Mouse (Mus musculus) CH12.LX (cell line): ENCODE data around the gene 1700024G13Rik. TPM values are rescaled to one million over a fixed set of nuclear protein-coding genes. Genes with fewer than 3 reads are reported as not detected.

Source experiments
- DNase-seq: peaks from one replicate; pipeline ENCODE4 v3.0.0-alpha.2; 2013; ENCODE audit errors: extremely low read depth
- H3K27ac ChIP-seq: 2 replicates; pipeline ENCODE4 v1.5.1; 2012; ENCODE audit warnings: low read depth, mild to moderate bottlenecking, control low read depth, moderate library complexity; ENCODE audit not compliant: insufficient read depth
- H3K27me3 ChIP-seq: replicated peaks from 2 replicates; pipeline ENCODE3; 2012; ENCODE audit warnings: inconsistent platforms
- H3K36me3 ChIP-seq, 2 experiments: replicated peaks in 1 of 2; 2 replicates each; pipeline versions ENCODE3 to v1.6.1; 2012; ENCODE audit warnings: inconsistent platforms in 1 of 2, low read length in 1 of 2, mild to moderate bottlenecking in 1 of 2, mixed read lengths in 1 of 2, moderate library complexity in 1 of 2; ENCODE audit not compliant: control insufficient read depth in 1 of 2, insufficient read depth in 1 of 2
- H3K4me1 ChIP-seq, 2 experiments: 2 replicates each; pipeline ENCODE4 v1.6.1; 2012; ENCODE audit warnings: inconsistent platforms in 1 of 2, moderate library complexity in 1 of 2; ENCODE audit not compliant: insufficient read depth in 2 of 2, control insufficient read depth in 1 of 2
- H3K4me2 ChIP-seq: 2 replicates; pipeline ENCODE4 v1.6.1; 2012; ENCODE audit warnings: low read depth, mild to moderate bottlenecking, control low read depth; ENCODE audit not compliant: poor library complexity, insufficient read depth, severe bottlenecking
- H3K4me3 ChIP-seq, 3 experiments: fragments of 150-350 bp in 1 of 3; sonication (generic) in 1 of 3; replicated peaks in 1 of 3; 2 replicates each; pipeline versions ENCODE3 to v1.5.1; 2011 to 2012; ENCODE audit warnings: low read depth in 2 of 3, low read length in 2 of 3, mild to moderate bottlenecking in 2 of 3, moderate library complexity in 2 of 3, control low read depth in 1 of 3, improper control_type of control experiment in 1 of 3, inconsistent platforms in 1 of 3, mixed read lengths in 1 of 3; ENCODE audit not compliant: poor library complexity in 1 of 3
- H3K79me2 ChIP-seq: replicated peaks from 2 replicates; pipeline ENCODE4 v1.6.1; 2012; ENCODE audit warnings: mild to moderate bottlenecking, moderate library complexity; ENCODE audit not compliant: control insufficient read depth, poor library complexity, insufficient read depth, severe bottlenecking; ENCODE audit errors: extremely low read depth
- H3K9ac ChIP-seq: 2 replicates; pipeline ENCODE4 v1.6.1; 2012; ENCODE audit warnings: low read depth, mild to moderate bottlenecking, control low read depth, moderate library complexity; ENCODE audit not compliant: insufficient read depth
- H3K9me3 ChIP-seq: replicated peaks from 2 replicates; pipeline ENCODE3; 2012; ENCODE audit warnings: low read length, inconsistent platforms, mixed read lengths
- BHLHE40 ChIP-seq: IDR thresholded peaks from 2 replicates; pipeline ENCODE4 v1.6.1; 2011; ENCODE audit warnings: mild to moderate bottlenecking, low read depth, low read length, improper control_type of control experiment
- CHD1 ChIP-seq: IDR thresholded peaks from 2 replicates; pipeline ENCODE4 v1.6.1; 2012; ENCODE audit warnings: low read depth, low read length, improper control_type of control experiment, inconsistent platforms
- CHD2 ChIP-seq: IDR thresholded peaks from 2 replicates; pipeline ENCODE4 v1.6.1; 2011; ENCODE audit warnings: low read length, improper control_type of control experiment
- E2F4 ChIP-seq: IDR thresholded peaks from 2 replicates; pipeline ENCODE4 v1.6.1; 2011; ENCODE audit warnings: low read depth, low read length, improper control_type of control experiment; ENCODE audit not compliant: insufficient replicate concordance
- EP300 ChIP-seq: IDR thresholded peaks from 2 replicates; pipeline ENCODE4 v1.6.1; 2011; ENCODE audit warnings: low read length, improper control_type of control experiment
- ETS1 ChIP-seq: conservative IDR thresholded peaks from 2 replicates; pipeline ENCODE4 v1.6.1; 2012; ENCODE audit warnings: low read depth, mild to moderate bottlenecking, inconsistent platforms, low read length, improper control_type of control experiment, moderate library complexity
- GABPA ChIP-seq: IDR thresholded peaks from 2 replicates; pipeline ENCODE4 v1.6.1; 2012; ENCODE audit warnings: low read depth, low read length, improper control_type of control experiment, inconsistent platforms; ENCODE audit not compliant: insufficient replicate concordance
- HCFC1 ChIP-seq: IDR thresholded peaks from 2 replicates; pipeline ENCODE4 v1.6.1; 2012; ENCODE audit warnings: low read depth, mild to moderate bottlenecking, inconsistent platforms, low read length, improper control_type of control experiment
- IRF4 ChIP-seq: IDR thresholded peaks from 2 replicates; pipeline ENCODE4 v1.6.1; 2014; ENCODE audit warnings: low read depth, mild to moderate bottlenecking, inconsistent platforms, low read length, improper control_type of control experiment
- JUN ChIP-seq: IDR thresholded peaks from 2 replicates; pipeline ENCODE4 v1.6.1; 2011; ENCODE audit warnings: low read depth, mild to moderate bottlenecking, low read length, improper control_type of control experiment, moderate library complexity; ENCODE audit not compliant: insufficient read depth
- JUND ChIP-seq: conservative IDR thresholded peaks from 2 replicates; pipeline ENCODE4 v1.6.1; 2011; ENCODE audit warnings: low read depth, low read length, improper control_type of control experiment
- KAT2A ChIP-seq: IDR thresholded peaks from 2 replicates; pipeline ENCODE4 v1.6.1; 2012; ENCODE audit warnings: low read length, improper control_type of control experiment, inconsistent platforms; ENCODE audit not compliant: insufficient replicate concordance
- MAFK ChIP-seq: IDR thresholded peaks from 2 replicates; pipeline ENCODE4 v1.6.1; 2011; ENCODE audit warnings: low read length, improper control_type of control experiment; ENCODE audit not compliant: insufficient replicate concordance
- MAX ChIP-seq: IDR thresholded peaks from 2 replicates; pipeline ENCODE4 v1.6.1; 2011; ENCODE audit warnings: low read length, improper control_type of control experiment
- MXI1 ChIP-seq: IDR thresholded peaks from 2 replicates; pipeline ENCODE4 v1.6.1; 2011; ENCODE audit warnings: mild to moderate bottlenecking, low read depth, low read length, improper control_type of control experiment
- MYC ChIP-seq: IDR thresholded peaks from 2 replicates; pipeline ENCODE4 v1.6.1; 2011; ENCODE audit warnings: low read depth, mild to moderate bottlenecking, improper control_type of control experiment, low read length
- NELFE ChIP-seq: IDR thresholded peaks from 2 replicates; pipeline ENCODE4 v1.6.1; 2011; ENCODE audit warnings: low read depth, low read length, improper control_type of control experiment
- POLR2AphosphoS2 ChIP-seq: IDR thresholded peaks from 2 replicates; pipeline ENCODE4 v1.6.1; 2011; ENCODE audit warnings: low read depth, low read length, improper control_type of control experiment
- RAD21 ChIP-seq: IDR thresholded peaks from 2 replicates; pipeline ENCODE4 v1.6.1; 2011; ENCODE audit warnings: low read depth, mild to moderate bottlenecking, low read length, improper control_type of control experiment, moderate library complexity
- SIN3A ChIP-seq: IDR thresholded peaks from 2 replicates; pipeline ENCODE4 v1.6.1; 2012; ENCODE audit warnings: low read length, improper control_type of control experiment, inconsistent platforms
- SMC3 ChIP-seq: IDR thresholded peaks from 2 replicates; pipeline ENCODE4 v1.6.1; 2011; ENCODE audit warnings: low read depth, low read length, improper control_type of control experiment
- TCF12 ChIP-seq: IDR thresholded peaks from 2 replicates; pipeline ENCODE4 v1.6.1; 2014; ENCODE audit warnings: low read depth, mild to moderate bottlenecking, inconsistent platforms, low read length, improper control_type of control experiment
- USF1 ChIP-seq: IDR thresholded peaks from 2 replicates; pipeline ENCODE4 v1.6.1; 2014; ENCODE audit warnings: low read depth, mild to moderate bottlenecking, inconsistent platforms, low read length, improper control_type of control experiment
- USF2 ChIP-seq: conservative IDR thresholded peaks from 2 replicates; pipeline ENCODE4 v1.6.1; 2011; ENCODE audit warnings: low read depth, low read length, improper control_type of control experiment
- ZC3H11A ChIP-seq: IDR thresholded peaks from 2 replicates; pipeline ENCODE4 v1.6.1; 2012; ENCODE audit warnings: low read depth, mild to moderate bottlenecking, inconsistent platforms, low read length, improper control_type of control experiment
- ZMIZ1 ChIP-seq: IDR thresholded peaks from 2 replicates; pipeline ENCODE4 v1.6.1; 2012; ENCODE audit warnings: low read depth, mild to moderate bottlenecking, inconsistent platforms, low read length, improper control_type of control experiment
- dilution Hi-C: fragments of 300-500 bp; cut with MboI; formaldehyde crosslinking; loops from 2 replicates; pipeline ENCODE4 v1.14.3; 2020; ENCODE audit warnings: low sequenced_read_pairs; ENCODE audit not compliant: extremely low pct_unique_long_range_greater_than_20kb, extremely low pct_ligation_motif_present
- in situ Hi-C: fragments of 300-500 bp; cut with MboI; formaldehyde crosslinking; loops from 3 replicates; pipeline ENCODE4 v1.14.3; 2019; ENCODE audit warnings: low sequenced_read_pairs, low pct_ligation_motif_present, low pct_unique_long_range_greater_than_20kb, mixed read lengths
- polyA plus RNA-seq: library from polyadenylated mRNA; unstranded; fragments of >175 nt; gene quantifications from 2 replicates; pipeline ENCODE4 v1.2.1, GENCODE M21; 2012; ENCODE audit warnings: low read depth; ENCODE audit not compliant: insufficient read length
- total RNA-seq, 2 experiments: library from RNA; depleted of rRNA; stranded (reverse); fragments of 300-350 nt in 1 of 2; fragments of >200 nt in 1 of 2; gene quantifications; 2 replicates each; pipeline ENCODE4 v1.2.3; 2012 to 2014

1700024G13Rik gene
- total and polyA plus RNA-seq, 3 experiments, result not detected

DNA sequence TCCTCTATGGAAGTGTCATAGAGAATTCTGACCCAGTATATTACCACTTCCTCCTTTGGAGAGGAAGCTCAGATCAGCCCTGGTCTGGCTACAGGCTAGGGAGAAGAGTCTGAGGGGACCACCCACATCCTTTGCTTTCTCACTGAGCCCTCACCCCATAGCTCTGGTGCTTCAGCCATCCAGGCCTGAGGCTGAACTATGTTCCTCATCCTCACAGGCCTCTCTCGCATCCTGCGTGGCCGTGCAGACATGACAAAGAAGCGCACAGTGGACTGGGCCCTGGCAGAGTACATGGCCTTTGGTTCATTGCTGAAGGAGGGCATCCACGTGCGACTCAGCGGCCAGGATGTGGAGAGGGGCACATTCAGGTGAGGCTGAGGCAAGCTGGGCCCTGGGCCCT is 46.4 kb downstream of the 1700024G13Rik start:
- H3K4me2 ChIP-seq, result no peak overlapping the region
- in situ Hi-C loops, result no loop called here
- no peaks in the 10 kb centered on the region for H3K4me1 ChIP-seq
- dilution Hi-C loops, result no loop called here
- H3K27ac ChIP-seq, result no peak overlapping the region
- DNase-seq, result no peak
- no peaks in the 10 kb centered on the region for H3K27me3 ChIP-seq
- peaks cover 9 to 88% of the 10 kb centered on the region in 2 experiments for H3K36me3 ChIP-seq
- H3K9ac ChIP-seq, result no peak overlapping the region
- TF ChIP-seq USF2 (no peak), MAFK (no peak), USF1 (no peak), NELFE (no peak), IRF4 (no peak), GABPA (no peak), CHD1 (no peak), ZC3H11A (no peak), EP300 (no peak), SMC3 (no peak), ZMIZ1 (no peak), ETS1 (no peak), MAX (no peak), TCF12 (no peak)
- TF ChIP-seq, all 38 proteins: peak for 0
- no peaks in the 10 kb centered on the region for H3K9me3 ChIP-seq
- no peaks in the 10 kb centered on the region for H3K79me2 ChIP-seq
- H3K4me3 ChIP-seq, result no peak overlapping the region

DNA sequence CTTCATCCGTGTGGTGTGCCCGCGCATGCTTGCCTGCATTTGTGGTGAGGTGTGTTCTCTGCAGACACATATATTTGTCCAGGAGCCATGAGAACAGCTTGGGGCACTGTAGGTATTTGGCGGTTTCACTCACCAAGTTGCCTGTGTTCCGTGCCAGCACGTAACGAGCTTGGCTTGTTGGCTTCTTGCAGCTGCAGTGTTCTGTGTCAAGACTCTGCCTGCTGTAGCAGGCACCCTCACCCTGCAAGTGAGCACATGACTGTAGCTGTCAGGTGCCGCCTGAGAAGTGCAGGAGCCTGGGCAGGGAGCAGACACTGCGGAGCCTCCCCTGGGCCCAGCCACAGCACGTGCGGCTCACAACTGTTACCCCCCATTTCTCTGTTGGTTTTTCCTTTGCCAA is 51.6 kb downstream of the 1700024G13Rik start:
- in situ Hi-C loops, result no loop called here
- TF ChIP-seq JUND, result no peak
- no peak for TF ChIP-seq BHLHE40
- no peak for TF ChIP-seq POLR2AphosphoS2
- TF ChIP-seq E2F4, result no peak
- no peak for TF ChIP-seq ZMIZ1
- no peak for TF ChIP-seq JUN
- no peak for TF ChIP-seq IRF4
- TF ChIP-seq SIN3A, result no peak
- TF ChIP-seq ETS1, result no peak
- no peak for TF ChIP-seq RAD21
- no peak for TF ChIP-seq CHD1
- TF ChIP-seq USF1, result no peak
- no peak for TF ChIP-seq SMC3
- TF ChIP-seq KAT2A, result no peak
- no peak for TF ChIP-seq MYC
- no peak for TF ChIP-seq HCFC1
- no peak for TF ChIP-seq MXI1
- no peak for TF ChIP-seq CHD2
- TF ChIP-seq USF2, result no peak
- H3K9me3 ChIP-seq, result no peaks in the 10 kb centered on the region
- DNase-seq, result no peak
- no peak overlapping the region for H3K4me2 ChIP-seq
- H3K36me3 ChIP-seq, result peaks cover 16 to 70% of the 10 kb centered on the region in 2 experiments
- no peaks in the 10 kb centered on the region for H3K79me2 ChIP-seq
- no peaks in the 10 kb centered on the region for H3K27me3 ChIP-seq
- no peak overlapping the region for H3K9ac ChIP-seq
- peaks cover 3 to 14% of the 10 kb centered on the region in 2 experiments; a peak in 3 of 4 replicates for H3K4me1 ChIP-seq
- no peak overlapping the region for H3K4me3 ChIP-seq
- dilution Hi-C loops, result no loop called here
- no peak overlapping the region for H3K27ac ChIP-seq
